Mouse (Mus musculus): ENCODE results near the gene Mmp8. TPM values are rescaled to one million over a fixed set of nuclear protein-coding genes. Genes with fewer than 3 reads are reported as not detected.

Gene Mmp8
- total RNA-seq (2021): not detected
- long read RNA-seq, experiment 1: 0 reads
- long read RNA-seq, experiment 2: 0 reads

DNA sequence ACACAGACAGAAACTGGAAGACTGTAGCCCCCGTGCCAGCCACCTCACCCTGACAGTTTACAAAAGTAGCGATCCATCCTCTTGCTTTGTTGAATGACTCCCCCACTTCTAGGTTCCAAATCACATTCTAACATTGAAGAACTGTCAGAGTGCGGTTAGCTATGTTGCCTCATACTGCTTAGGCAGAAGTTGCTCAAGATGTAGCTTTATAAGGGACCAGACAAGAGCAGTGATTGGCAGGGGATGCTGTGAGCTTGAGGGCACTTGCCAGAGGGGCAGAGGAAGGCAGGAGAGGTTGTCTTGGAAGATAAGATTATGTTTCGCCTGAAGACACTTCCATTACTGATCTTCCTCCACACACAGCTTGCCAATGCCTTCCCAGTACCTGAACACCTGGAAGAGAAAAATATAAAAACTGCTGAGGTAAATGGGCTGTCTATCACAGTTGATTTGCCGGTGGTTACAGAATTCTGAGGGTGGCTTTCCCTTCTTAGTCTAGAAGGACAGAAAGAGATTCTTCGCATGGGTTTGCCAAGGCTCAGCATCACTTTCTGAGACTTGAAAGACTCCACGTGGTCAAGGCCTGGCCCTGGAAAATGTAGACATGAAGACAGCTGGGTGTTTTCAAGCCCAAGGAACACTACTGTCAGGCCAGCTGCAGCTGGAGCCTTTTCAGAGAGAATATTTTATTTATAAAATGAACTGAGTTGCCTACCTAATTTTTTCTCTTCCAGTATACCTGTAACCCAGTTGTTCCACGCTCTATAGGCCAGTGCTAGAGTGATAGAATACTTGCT is at the start of gene Mmp8:
Gene Mmp8, plus strand, starts transcription at position 236 of the 797 bp plus-strand sequence.
- intact Hi-C loops (cut with DNase I): no loop called here
- no peak for DNase-seq

DNA sequence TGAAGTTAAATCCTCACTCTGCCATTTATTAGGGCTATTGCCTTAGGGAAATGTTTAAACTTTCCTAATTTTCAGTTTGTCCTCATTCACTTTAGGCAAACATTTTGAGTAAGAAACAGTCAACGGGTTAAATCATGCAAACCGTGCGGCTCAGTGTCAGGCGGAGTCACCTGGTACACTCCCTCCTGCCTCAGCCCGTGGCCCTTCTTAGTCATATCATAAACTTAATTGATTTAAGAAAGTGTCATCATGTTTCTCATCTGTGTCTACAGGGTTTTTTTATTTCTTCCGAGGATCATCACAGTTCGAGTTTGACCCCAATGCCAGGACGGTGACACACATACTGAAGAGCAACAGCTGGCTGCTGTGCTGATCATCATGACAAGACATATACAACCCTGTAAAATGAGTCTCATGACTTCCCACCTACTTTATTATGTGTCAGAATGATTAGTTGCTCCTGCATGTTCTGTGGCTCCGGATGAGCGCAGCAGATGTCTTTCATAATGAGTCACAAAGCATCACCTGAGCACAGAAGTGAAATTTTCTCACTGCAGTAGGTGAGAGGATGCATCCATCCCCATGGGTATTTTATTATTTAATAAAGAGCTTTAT is 48.5 kb upstream of the Mmp8 start:
- DNase-seq: no peak
- intact Hi-C loops (cut with DNase I): no loop called here

GRCm38 (mm10) chr9:7517944-7518571 is 40.2 kb upstream of the Mmp8 start:
- DNase-seq: no peak
- intact Hi-C loops (cut with DNase I): no loop called here

GRCm38 (mm10) chr9:7526255-7526940 is 31.9 kb upstream of the Mmp8 start:
- intact Hi-C loops (cut with DNase I): no loop called here
- no peak for DNase-seq

- DNase-seq: no peak
- intact Hi-C loops (cut with DNase I): no loop called here
Observed at GRCm38 (mm10) chr9:7542763-7543162, 15.5 kb upstream of the Mmp8 start.

- intact Hi-C loops (cut with DNase I): no loop called here
- no peak for DNase-seq
Observed at GRCm38 (mm10) chr9:7544923-7545457, 13.3 kb upstream of the Mmp8 start.

- DNase-seq: no peak
- intact Hi-C loops (cut with DNase I): no loop called here
Observed at GRCm38 (mm10) chr9:7545471-7545870, 12.8 kb upstream of the Mmp8 start.

DNA sequence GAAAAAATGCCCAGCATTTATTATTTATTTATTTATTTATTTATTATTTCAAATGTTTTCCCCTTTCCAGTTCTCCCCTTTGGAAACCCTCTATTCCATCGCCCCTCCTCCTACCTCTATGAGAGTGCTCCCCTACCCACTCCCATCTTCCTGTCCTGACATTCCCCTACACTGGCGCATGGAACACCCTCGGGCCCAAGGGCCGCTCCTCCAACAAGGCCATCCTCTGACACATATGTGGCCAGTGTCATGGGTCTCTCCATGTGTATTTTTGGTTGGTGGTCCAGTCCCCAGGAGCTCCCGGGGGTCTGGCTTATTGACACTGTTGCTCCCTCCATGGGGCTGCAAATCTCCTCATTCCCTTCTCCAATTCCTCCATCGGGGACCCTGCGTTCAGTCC is 12.3 kb upstream of the Mmp8 start:
- intact Hi-C loops (cut with DNase I): no loop called here
- DNase-seq: no peak

GRCm38 (mm10) chr9:7551943-7552342 is 6.3 kb upstream of the Mmp8 start:
- intact Hi-C loops (cut with DNase I): loop anchor here (2.0 kb wide), 1 partner anchor 43 kb away; no protein-coding TSS in a partner anchor
- DNase-seq: no peak

DNA sequence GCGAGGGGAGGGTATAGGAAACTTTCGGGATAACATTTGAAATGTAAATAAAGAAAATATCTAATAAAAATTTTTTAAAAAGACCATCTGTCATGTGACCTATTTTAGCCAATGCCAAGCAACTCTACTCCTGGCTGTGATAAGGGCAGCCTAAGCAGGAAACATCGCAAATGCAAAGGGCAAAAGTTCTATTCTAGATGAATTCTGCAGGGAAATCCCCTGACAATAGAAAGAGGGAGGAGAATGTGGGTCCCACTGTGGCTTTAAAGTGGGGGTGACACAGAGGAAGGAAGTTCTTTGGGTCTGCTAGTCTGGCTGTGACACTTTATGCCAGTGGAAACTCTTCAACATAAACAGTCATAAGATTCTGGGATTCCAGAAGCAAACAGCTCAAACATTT is 4.7 kb upstream of the Mmp8 start:
- intact Hi-C loops (cut with DNase I): loop anchor here (2.0 kb wide), 1 partner anchor 41 kb away; no protein-coding TSS in a partner anchor
- no peak for DNase-seq

DNA sequence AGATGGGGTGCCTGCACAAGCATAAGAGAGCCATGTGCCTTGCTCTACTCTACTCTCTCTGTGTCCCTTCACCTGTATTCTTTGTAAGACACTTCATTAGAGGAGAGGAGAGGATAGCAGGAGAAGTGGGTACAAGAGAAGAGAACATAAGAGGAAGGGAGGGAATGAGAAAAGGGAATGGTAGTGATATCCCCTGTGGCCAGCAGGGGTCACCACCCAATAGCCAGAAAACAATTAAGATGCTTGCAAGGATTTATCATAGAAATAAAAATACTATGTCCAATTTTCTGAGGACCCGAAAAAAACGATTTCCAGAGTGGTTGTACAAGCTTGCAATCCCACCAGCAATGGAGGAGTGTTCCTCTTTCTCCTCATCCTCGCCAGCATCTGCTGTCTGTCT is 3.9 kb upstream of the Mmp8 start:
- no peak for DNase-seq
- intact Hi-C loops (cut with DNase I): no loop called here

DNA sequence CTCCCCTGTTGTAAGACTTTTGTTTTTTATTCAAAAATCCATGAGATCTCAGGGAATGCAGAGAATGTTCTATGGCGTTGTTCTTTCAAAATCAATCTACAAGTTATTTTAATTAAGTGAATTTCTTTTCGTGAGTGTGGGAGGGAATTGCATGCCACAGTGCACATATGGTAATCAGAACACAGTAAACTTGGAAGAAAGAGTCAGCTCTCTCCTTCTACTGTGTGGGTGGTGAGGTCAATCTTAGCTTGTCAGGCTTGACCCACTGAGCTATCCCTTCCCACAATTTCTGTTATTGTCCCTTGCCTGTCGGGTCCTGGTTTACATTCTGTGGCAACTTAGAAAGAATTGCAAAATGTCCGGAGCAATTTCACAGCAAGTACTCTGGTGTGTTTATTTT is 1.8 kb downstream of the Mmp8 start:
- intact Hi-C loops (cut with DNase I): no loop called here
- DNase-seq: no peak

DNA sequence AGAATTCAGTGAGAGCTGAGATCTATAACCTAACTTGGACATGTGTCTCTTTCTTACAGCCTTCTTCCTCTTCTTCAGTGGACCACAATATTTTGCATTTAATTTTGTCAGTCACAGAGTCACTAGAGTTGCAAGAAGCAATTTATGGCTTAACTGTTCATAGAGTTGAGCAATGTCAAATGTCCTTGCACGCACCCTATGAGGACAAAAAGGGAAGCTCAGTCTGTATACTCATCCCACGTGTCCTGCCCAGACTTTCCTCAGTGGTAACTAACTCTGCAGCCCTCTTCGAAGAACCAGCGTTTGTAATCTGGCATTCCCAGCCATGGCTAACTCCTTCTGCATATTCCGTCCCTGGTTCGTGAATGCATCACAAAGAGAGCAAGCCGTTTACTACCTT is 9.1 kb downstream of the Mmp8 start:
- intact Hi-C loops (cut with DNase I): no loop called here

GRCm38 (mm10) chr9:7567923-7568322 is 9.7 kb downstream of the Mmp8 start:
- no peak for DNase-seq
- intact Hi-C loops (cut with DNase I): no loop called here

More for the DNA sequence above, 9.1 kb downstream of the Mmp8 start:
- DNase-seq: no peak

DNA sequence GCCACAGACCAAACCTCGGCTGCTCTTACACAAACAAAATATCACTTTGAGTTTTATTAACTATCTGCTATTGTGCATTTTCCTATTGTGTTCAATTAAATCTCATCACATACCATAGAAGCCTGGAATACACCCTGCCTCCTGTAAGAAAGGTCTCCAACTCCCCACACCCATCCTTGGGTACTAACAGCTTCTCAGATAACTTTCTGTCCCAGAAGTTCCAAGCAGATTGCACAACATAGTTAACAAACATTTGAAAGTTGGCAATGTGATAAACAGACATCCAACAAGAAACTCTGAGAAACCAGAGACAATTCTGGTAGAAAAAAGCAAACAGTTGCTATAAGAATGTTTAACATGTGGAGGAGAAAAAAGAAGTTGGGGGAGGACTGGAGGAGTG is 12.2 kb downstream of the Mmp8 start:
- intact Hi-C loops (cut with DNase I): no loop called here
- DNase-seq: no peak

GRCm38 (mm10) chr9:7571162-7571561 is 12.9 kb downstream of the Mmp8 start, which contains the start of gene Mmp27:
Gene Mmp27 (plus strand): TSS chr9:7571396.
- no peak for DNase-seq
- intact Hi-C loops (cut with DNase I): no loop called here

GRCm38 (mm10) chr9:7572188-7572587 is 13.9 kb downstream of the Mmp8 start:
- intact Hi-C loops (cut with DNase I): no loop called here

DNA sequence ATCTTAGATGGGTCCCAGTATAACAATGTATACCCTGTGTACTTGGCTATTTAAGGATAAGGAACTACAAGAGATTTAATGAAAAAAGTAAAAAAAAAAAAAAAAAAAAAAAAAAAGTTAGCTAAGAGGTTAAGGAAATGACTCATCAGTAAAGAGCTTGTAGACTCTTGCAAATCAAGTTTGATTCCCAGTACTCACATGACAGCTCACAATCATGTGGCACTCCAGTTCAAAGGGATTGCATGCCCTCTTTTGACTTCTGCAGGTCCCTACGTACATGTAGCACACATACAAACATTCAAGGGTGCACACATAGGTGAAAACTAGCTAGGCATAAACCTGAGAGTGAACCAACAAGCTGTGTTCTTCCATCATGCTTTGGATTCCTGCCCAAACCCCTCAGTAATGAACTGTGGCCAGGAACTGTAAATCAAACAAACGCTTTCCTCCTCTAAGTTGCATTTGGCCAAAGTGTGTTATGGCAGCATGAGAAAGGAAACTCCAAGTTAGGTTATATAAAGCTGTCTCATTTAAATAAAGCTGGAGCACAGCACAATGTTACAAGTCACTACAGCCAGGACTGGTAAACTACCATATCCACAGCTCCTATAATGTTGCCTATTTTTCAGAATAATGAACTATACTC is 14.5 kb downstream of the Mmp8 start:
- DNase-seq: no peak
- intact Hi-C loops (cut with DNase I): no loop called here

More at GRCm38 (mm10) chr9:7572188-7572587, 13.9 kb downstream of the Mmp8 start:
- no peak for DNase-seq

DNA sequence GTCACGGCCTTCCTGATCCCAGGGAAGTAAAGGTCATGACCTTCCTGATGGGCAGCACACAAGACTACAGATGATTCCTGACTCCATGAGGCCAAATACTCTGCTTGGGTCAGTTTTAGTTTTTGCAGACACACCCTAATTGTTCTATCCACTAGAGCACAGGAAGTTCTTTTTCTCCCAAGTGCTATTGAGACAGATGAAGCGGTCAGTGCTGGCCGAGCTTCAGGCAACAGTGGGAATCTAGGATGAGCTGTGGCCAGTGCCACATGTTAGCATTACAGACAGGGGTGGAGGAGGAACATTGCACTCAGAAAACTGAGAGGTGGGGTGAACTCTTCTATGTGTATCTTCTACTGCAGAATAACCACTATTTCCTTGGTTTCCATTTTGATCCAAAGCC is 17.3 kb downstream of the Mmp8 start:
- DNase-seq: peak in 1 of 2 experiments; percentile 15
- intact Hi-C loops (cut with DNase I): no loop called here

DNA sequence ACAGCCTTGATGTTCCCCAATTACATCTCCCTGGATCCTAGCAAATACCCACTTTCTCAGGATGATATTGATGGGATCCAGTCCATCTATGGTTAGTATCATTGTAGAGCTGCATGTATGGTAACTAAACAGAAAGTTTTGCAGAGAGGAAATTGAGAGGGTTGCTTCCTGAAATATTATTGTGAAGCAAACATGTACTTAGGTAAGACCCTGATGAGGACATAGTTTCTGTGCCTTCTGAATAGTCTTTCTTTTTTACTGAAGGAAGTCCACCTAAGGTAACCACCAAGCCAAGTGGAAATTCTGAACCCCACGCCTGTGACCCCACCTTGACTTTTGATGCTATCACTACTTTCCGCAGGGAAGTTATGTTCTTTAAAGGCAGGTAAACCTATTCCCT is 19.1 kb downstream of the Mmp8 start:
- intact Hi-C loops (cut with DNase I): no loop called here

More for the DNA sequence above, 19.1 kb downstream of the Mmp8 start:
- DNase-seq: no peak

Measured in gastrocnemius, postnatal 36 days (tissue).